Mouse (Mus musculus): ENCODE measurements around the gene Ankrd35. TPM values are rescaled to one million over a fixed set of nuclear protein-coding genes. Genes with fewer than 3 reads are reported as not detected.

Gene Ankrd35
- polyA plus RNA-seq, 1 experiment, result 15.5 TPM

DNA sequence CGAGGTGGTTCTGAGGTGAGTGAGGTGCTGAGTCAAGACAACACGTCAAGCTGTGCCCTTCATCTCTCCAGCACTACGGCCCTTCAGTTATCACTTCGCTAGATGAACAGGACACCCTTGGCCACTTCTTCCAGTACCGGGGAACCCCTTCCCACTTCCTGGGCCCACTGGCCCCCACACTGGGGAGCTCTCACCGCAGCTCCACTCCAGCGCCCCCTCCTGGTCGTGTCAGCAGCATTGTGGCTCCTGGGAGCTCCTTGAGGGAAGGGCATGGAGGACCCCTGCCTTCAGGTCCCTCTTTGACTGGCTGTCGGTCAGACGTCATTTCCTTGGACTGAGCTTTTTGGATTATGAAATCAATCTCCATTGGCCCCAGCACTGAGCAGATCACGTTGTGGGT is 34.8 kb downstream of the Ankrd35 start:
- Histone ChIP-seq H3K4me3 (replicated peaks; ENCODE audit: control insufficient read depth, low read depth, low read length) (no peak overlapping the region), H3K4me1 (ENCODE audit: control insufficient read depth, insufficient read depth, low read length) (no peaks in the 10 kb centered on the region), H3K27ac (ENCODE audit: control insufficient read depth, insufficient read depth, low read depth, low read length, poor library complexity) (no peak overlapping the region)
- WGBS, result 72% methylated on average over 11 of the region's 11 CpGs
- TF ChIP-seq CTCF (IDR thresholded peaks at IDR 0.05; ENCODE audit: control insufficient read depth, insufficient read depth, low read length) (peak; percentile 42; the same call in 1 of the 2 replicates), POLR2A (IDR thresholded peaks at IDR 0.05; ENCODE audit: borderline replicate concordance, control insufficient read depth, low read depth, low read length) (no peak)

DNA sequence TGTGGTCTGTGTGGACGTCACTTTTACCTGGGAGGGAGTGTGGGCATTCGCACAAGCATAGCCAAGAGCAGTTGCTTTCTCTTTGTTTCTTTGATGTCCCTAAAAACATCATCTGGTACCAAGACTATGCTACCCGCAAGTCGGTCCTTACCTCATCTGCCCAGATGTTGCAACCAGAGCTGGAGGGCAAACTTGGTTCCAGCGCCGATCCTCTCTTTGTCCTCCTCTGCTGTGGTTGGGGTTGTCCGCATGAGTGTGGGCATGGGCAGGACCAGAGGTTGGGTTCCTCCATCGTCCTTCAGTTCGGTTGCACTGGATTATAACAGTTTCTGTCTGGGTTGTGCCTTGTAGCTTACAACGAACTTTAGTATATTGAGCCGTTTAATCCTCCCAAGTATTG is 36.3 kb downstream of the Ankrd35 start:
- no peak for TF ChIP-seq POLR2A (IDR thresholded peaks at IDR 0.05; ENCODE audit: borderline replicate concordance, control insufficient read depth, low read depth, low read length)
- TF ChIP-seq CTCF (IDR thresholded peaks at IDR 0.05; ENCODE audit: control insufficient read depth, insufficient read depth, low read length), result no peak
- WGBS, result 79% methylated on average over 11 of the region's 11 CpGs
- Histone ChIP-seq H3K27ac (ENCODE audit: control insufficient read depth, insufficient read depth, low read depth, low read length, poor library complexity) (no peak overlapping the region), H3K4me3 (replicated peaks; ENCODE audit: control insufficient read depth, low read depth, low read length) (no peak overlapping the region), H3K4me1 (ENCODE audit: control insufficient read depth, insufficient read depth, low read length) (no peaks in the 10 kb centered on the region)

DNA sequence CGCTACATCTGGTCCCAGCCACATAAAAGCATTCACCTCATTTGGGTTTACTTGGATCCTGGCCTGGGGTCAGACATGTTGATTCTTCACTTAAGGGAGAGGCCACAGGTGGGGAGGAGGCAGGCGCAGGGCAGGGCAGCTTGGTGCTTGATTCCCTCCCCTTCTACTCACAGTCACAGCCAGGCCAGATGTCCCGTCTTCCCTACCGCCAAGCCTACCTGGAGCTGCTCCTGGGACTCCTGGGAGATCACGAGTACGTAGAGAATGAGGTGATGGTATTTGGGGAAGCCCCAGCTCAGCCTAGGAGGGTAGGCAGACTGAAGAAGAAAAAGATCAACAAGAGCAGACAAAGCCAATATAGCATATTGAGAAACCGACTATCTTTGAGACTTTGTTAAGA is 37.1 kb downstream of the Ankrd35 start:
- no peak overlapping the region for H3K27ac ChIP-seq (ENCODE audit: control insufficient read depth, insufficient read depth, low read depth, low read length, poor library complexity)
- WGBS, result 73% methylated on average over 7 of the region's 7 CpGs
- no peak for TF ChIP-seq POLR2A (IDR thresholded peaks at IDR 0.05; ENCODE audit: borderline replicate concordance, control insufficient read depth, low read depth, low read length)
- no peak for TF ChIP-seq CTCF (IDR thresholded peaks at IDR 0.05; ENCODE audit: control insufficient read depth, insufficient read depth, low read length)
- H3K4me3 ChIP-seq (replicated peaks; ENCODE audit: control insufficient read depth, low read depth, low read length), result no peak overlapping the region
- no peaks in the 10 kb centered on the region for H3K4me1 ChIP-seq (ENCODE audit: control insufficient read depth, insufficient read depth, low read length)

DNA sequence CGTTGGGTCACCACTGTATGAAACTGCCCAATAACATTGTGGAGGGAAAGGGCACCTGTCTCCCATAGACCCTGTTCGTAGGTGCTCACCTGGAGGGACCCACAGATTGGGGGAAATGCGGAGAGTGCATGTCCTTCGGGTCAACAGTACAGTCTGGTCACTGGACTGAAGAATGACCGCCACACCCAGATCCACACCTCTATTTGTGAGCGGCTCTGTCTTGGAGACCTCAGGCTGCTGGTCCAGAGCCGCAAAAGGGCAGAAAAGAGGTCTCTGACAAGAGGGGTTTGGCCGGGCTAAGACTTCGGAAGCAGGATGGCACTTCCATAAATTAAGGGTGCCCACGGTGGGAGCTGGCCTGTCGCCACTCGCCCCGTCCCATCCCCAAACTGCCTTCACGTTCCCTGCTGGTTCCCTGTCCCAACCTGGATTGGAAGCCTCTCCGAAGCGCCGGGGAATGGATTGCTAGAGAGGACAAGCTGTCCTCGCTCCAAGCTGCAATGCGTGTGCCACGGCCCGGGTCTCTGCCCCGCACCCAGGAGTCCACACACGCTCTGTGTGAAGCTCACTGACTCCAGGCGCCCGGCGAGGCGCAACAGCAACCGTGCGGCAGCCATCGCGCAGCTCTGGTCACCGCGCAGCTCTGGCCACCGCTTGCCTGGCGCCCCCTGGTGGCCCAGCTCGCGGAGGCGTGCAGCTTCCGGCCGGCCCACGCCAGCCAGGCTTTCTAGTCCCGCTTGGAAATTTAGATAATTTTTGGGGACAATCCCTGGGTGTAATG is 38.2 kb downstream of the Ankrd35 start, which contains the start of gene Nudt17:
TSS of gene Nudt17 (minus strand) at position 660 of the 781 bp plus-strand sequence.
- TF ChIP-seq CTCF (IDR thresholded peaks at IDR 0.05; ENCODE audit: control insufficient read depth, insufficient read depth, low read length), result peak; percentile 86
- no peak for TF ChIP-seq POLR2A (IDR thresholded peaks at IDR 0.05; ENCODE audit: borderline replicate concordance, control insufficient read depth, low read depth, low read length)
- Histone ChIP-seq H3K27ac (ENCODE audit: control insufficient read depth, insufficient read depth, low read depth, low read length, poor library complexity) (no peak within 1 kb of the TSS), H3K4me1 (ENCODE audit: control insufficient read depth, insufficient read depth, low read length) (no peaks in the 10 kb centered on the region), H3K4me3 (replicated peaks; ENCODE audit: control insufficient read depth, low read depth, low read length) (peak within 1 kb of the TSS; percentile 41)
- 6% methylated on average over 42 of the region's 42 CpGs for WGBS

DNA sequence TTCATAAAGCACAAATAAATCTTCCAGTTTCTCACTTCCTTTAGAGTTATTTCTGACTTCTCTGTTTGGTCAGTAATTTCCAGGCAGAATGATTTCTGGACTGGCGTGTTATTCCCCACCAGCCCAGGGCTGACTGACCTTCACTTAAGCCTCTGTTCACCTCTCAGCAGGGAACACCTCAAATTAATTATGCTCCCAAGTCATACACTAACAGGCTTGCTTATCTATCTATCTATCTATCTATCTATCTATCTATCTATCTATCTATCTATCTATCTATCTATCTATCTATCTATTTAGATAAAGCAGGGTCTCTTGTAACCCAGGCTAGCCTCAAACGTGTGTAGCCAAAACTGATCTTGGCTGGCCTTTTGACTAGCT is 38.7 kb downstream of the Ankrd35 start:
- H3K4me1 ChIP-seq (ENCODE audit: control insufficient read depth, insufficient read depth, low read length), result no peaks in the 10 kb centered on the region
- H3K4me3 ChIP-seq (replicated peaks; ENCODE audit: control insufficient read depth, low read depth, low read length), result no peak overlapping the region
- no peak overlapping the region for H3K27ac ChIP-seq (ENCODE audit: control insufficient read depth, insufficient read depth, low read depth, low read length, poor library complexity)
- TF ChIP-seq POLR2A (IDR thresholded peaks at IDR 0.05; ENCODE audit: borderline replicate concordance, control insufficient read depth, low read depth, low read length) (no peak), CTCF (IDR thresholded peaks at IDR 0.05; ENCODE audit: control insufficient read depth, insufficient read depth, low read length) (no peak)
- 57% methylated on average over 2 of the region's 2 CpGs for WGBS

DNA sequence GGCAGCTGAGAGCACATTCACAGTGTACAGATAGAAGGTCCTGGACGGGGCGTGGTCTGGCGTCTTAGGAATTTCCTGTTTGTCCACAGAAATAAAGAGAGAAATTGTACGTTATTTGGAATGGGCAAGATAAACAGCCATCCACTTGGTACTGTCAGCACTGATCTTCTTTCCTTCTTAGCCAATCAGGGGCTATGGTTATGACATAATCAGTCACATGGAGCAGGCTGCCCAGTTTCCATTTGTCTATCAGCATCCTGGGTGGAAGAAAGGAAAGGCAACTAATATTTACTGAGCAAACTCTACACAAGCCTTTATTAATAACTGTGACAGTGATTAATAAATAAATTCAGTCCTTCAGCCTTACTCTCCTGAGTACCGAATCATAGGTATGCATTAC is 44.4 kb downstream of the Ankrd35 start:
- H3K4me3 ChIP-seq (replicated peaks; ENCODE audit: control insufficient read depth, low read depth, low read length), result no peak overlapping the region
- WGBS, result 85% methylated on average over 5 of the region's 5 CpGs
- TF ChIP-seq POLR2A (IDR thresholded peaks at IDR 0.05; ENCODE audit: borderline replicate concordance, control insufficient read depth, low read depth, low read length) (no peak), CTCF (IDR thresholded peaks at IDR 0.05; ENCODE audit: control insufficient read depth, insufficient read depth, low read length) (no peak)
- H3K4me1 ChIP-seq (ENCODE audit: control insufficient read depth, insufficient read depth, low read length), result no peaks in the 10 kb centered on the region; the same call in 1 of the 2 replicates
- H3K27ac ChIP-seq (ENCODE audit: control insufficient read depth, insufficient read depth, low read depth, low read length, poor library complexity), result no peak overlapping the region

DNA sequence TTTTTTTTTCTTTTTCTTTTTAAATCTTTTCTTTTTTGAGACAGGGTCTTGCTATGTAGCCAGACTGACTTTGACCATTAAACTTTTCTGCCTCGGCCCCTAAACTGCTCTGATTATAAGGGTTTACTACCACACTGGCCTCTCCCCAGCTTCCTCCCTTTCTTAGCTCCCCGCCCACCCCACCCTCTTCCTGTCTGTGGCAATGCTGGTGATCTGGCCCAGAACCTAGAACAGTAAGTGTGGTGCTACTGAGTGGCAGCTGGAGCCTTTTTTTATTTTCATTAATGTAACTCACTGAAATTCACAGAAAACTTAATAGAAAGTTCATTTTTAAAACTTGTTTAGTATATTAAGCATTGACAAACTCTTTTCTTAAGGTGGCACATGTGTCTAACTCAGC is 45.9 kb downstream of the Ankrd35 start:
- Histone ChIP-seq H3K4me1 (ENCODE audit: control insufficient read depth, insufficient read depth, low read length) (no peaks in the 10 kb centered on the region; the same call in 1 of the 2 replicates), H3K4me3 (replicated peaks; ENCODE audit: control insufficient read depth, low read depth, low read length) (no peak overlapping the region), H3K27ac (ENCODE audit: control insufficient read depth, insufficient read depth, low read depth, low read length, poor library complexity) (peak overlapping the region; percentile 49; the same call in 1 of the 2 replicates)
- TF ChIP-seq CTCF (IDR thresholded peaks at IDR 0.05; ENCODE audit: control insufficient read depth, insufficient read depth, low read length) (no peak), POLR2A (IDR thresholded peaks at IDR 0.05; ENCODE audit: borderline replicate concordance, control insufficient read depth, low read depth, low read length) (no peak)
- WGBS, result 11% methylated on average over 2 of the region's 2 CpGs

DNA sequence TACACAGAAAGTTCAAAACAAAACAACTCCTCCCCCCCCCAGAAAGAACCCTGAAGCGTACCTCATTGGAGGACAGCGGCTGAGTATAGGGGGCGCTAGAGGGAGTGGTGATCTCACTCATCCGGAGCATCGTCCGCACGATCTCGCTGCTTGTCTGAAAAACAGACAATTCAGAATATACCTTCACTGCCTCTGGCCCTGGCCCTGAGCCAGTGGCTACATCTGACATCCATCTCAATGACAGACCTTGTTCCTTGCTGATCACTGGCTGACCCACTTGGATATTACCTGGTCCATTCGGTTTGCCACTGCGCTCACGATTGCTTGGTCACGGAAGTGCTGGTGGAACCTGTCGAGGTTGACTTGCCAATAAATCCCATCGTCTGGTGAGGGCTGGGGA is 49.2 kb downstream of the Ankrd35 start:
- no peak overlapping the region for H3K4me3 ChIP-seq (replicated peaks; ENCODE audit: control insufficient read depth, low read depth, low read length)

More for the DNA sequence above, 49.2 kb downstream of the Ankrd35 start:
- no peak overlapping the region for H3K27ac ChIP-seq (ENCODE audit: control insufficient read depth, insufficient read depth, low read depth, low read length, poor library complexity)
- WGBS, result 81% methylated on average over 14 of the region's 14 CpGs
- TF ChIP-seq CTCF (IDR thresholded peaks at IDR 0.05; ENCODE audit: control insufficient read depth, insufficient read depth, low read length) (peak; percentile 46; the same call in 1 of the 2 replicates), POLR2A (IDR thresholded peaks at IDR 0.05; ENCODE audit: borderline replicate concordance, control insufficient read depth, low read depth, low read length) (no peak)
- H3K4me1 ChIP-seq (ENCODE audit: control insufficient read depth, insufficient read depth, low read length), result no peaks in the 10 kb centered on the region; the same call in 1 of the 2 replicates

All from bone marrow, adult 2 months (tissue).